Mouse (Mus musculus) ES-Bruce4 (cell line): Measurements from ENCODE around the gene Prrx2. TPM values are rescaled to one million over a fixed set of nuclear protein-coding genes. Genes with fewer than 3 reads are reported as not detected.

Experiments
- H3K27ac ChIP-seq: 2 replicates; pipeline ENCODE4 v1.5.1; 2012; ENCODE audit warnings: low read length, inconsistent platforms; ENCODE audit not compliant: insufficient read depth
- H3K27me3 ChIP-seq: 2 replicates; pipeline ENCODE4 v1.6.1; 2012; ENCODE audit warnings: mild to moderate bottlenecking, low read length, inconsistent platforms; ENCODE audit not compliant: control insufficient read depth, poor library complexity, insufficient read depth, severe bottlenecking
- H3K36me3 ChIP-seq: 2 replicates; pipeline ENCODE4 v1.6.1; 2012; ENCODE audit warnings: inconsistent platforms, mild to moderate bottlenecking, low read length, moderate library complexity; ENCODE audit not compliant: control insufficient read depth, poor library complexity, insufficient read depth, severe bottlenecking
- H3K4me1 ChIP-seq: one replicate; pipeline ENCODE4 v1.8.1; 2011; ENCODE audit warnings: low read length; ENCODE audit not compliant: control insufficient read depth, insufficient read depth
- H3K4me3 ChIP-seq: 2 replicates; pipeline ENCODE4 v1.5.1; 2011; ENCODE audit warnings: low read depth, mild to moderate bottlenecking, low read length
- H3K9ac ChIP-seq: 2 replicates; pipeline ENCODE4 v1.6.1; 2012; ENCODE audit warnings: low read depth, mild to moderate bottlenecking, inconsistent platforms; ENCODE audit not compliant: poor library complexity, severe bottlenecking
- H3K9me3 ChIP-seq: replicated peaks from 2 replicates; pipeline ENCODE4 v1.6.1; 2012; ENCODE audit warnings: mild to moderate bottlenecking, low read length, inconsistent platforms; ENCODE audit not compliant: control insufficient read depth, poor library complexity, insufficient read depth, severe bottlenecking
- CTCF ChIP-seq: IDR thresholded peaks from one replicate; pipeline ENCODE4 v1.8.1; 2011; ENCODE audit warnings: low read depth, low read length
- EP300 ChIP-seq: IDR thresholded peaks from 2 replicates; pipeline ENCODE4 v1.6.1; 2011; ENCODE audit warnings: low read depth, low read length; ENCODE audit not compliant: insufficient read depth
- POLR2A ChIP-seq: IDR thresholded peaks from one replicate; pipeline ENCODE4 v1.8.1; 2011; ENCODE audit warnings: low read length; ENCODE audit not compliant: insufficient read depth
- polyA plus RNA-seq: library from polyadenylated mRNA; stranded (reverse); fragments of >200 nt; gene quantifications from 2 replicates; pipeline ENCODE4 v1.2.4, GENCODE M21; 2011; ENCODE audit warnings: low read depth; ENCODE audit not compliant: missing spikeins, insufficient read depth, insufficient read length

Prrx2 gene
- polyA plus RNA-seq, 1 experiment = 6.5 TPM

DNA sequence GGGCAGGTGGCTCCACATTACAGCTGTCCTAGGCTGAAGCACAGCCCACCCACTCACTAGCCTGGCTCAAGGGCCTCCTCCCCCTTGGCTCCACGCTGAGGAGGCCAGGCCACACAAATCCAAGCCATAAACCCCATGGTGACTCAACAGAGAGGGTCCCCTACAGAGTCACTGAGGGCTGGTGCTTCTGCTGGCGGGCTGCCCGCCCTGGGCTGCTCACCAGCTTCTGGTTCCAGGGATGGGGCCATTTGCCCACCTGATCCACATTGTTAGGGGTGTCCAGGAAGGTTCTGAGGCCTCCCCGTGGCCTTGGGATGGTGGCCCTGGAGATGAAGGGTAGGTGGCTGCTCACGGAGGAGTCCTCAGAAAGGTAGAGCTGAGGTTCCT, 38.9 kb upstream of the Prrx2 start:
- H3K4me3 ChIP-seq = no peak overlapping the region
- H3K27ac ChIP-seq = no peak overlapping the region
- no peaks in the 10 kb centered on the region for H3K27me3 ChIP-seq
- no peaks in the 10 kb centered on the region for H3K36me3 ChIP-seq
- no peak overlapping the region for H3K9ac ChIP-seq
- H3K4me1 ChIP-seq = peaks cover 2% of the 10 kb centered on the region
- no peaks in the 10 kb centered on the region for H3K9me3 ChIP-seq
- TF ChIP-seq EP300 = no peak
- no peak for TF ChIP-seq POLR2A
- TF ChIP-seq CTCF = no peak

DNA sequence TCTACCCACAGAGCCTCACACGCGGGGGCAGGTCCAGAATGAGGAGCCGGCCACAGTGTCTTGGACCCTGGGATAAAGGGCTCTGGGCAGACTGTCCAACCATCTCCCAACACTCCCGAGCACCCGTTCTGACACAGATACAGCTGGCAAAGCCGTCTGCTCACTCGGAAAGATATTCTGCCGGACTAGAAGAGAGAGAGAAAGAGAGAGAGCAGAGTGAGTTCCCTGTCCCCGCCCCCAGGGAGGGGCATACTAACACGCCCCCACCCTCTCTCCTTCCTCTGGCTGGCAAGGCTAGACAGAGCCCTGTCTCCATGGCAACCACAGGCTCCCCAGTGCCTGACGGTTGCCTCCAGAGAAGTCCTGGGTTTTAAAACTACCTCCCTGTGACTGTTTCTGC, 38.4 kb upstream of the Prrx2 start:
- Histone ChIP-seq H3K4me1 (peaks cover 2% of the 10 kb centered on the region), H3K27ac (no peak overlapping the region), H3K36me3 (no peaks in the 10 kb centered on the region), H3K27me3 (no peaks in the 10 kb centered on the region), H3K9me3 (no peaks in the 10 kb centered on the region), H3K9ac (no peak overlapping the region), H3K4me3 (no peak overlapping the region)
- TF ChIP-seq CTCF (no peak), POLR2A (no peak), EP300 (no peak)

DNA sequence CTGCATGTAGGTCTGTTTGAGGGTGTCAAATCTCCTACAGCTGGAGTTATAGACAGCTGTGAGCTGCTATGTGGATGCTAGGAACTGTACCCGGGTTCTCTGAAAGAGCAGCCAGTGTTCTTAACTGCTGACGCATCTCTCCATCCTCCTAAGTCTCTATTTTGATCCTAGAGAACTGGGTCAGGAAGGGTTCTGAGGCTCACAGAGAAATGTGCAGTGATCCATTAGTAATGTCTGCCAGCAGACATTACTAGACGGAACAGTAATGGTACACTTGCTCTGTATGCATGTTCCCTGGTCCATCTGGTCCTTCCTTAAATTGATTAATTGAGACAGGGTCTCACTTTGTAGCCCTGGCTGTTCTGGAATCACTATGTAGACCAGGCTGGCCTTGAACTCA, 35.3 kb upstream of the Prrx2 start:
- Histone ChIP-seq H3K4me1 (peaks cover 2% of the 10 kb centered on the region), H3K9me3 (no peaks in the 10 kb centered on the region), H3K36me3 (no peaks in the 10 kb centered on the region), H3K4me3 (no peak overlapping the region), H3K27me3 (no peaks in the 10 kb centered on the region), H3K27ac (no peak overlapping the region), H3K9ac (no peak overlapping the region)
- no peak for TF ChIP-seq CTCF
- no peak for TF ChIP-seq EP300
- no peak for TF ChIP-seq POLR2A

DNA sequence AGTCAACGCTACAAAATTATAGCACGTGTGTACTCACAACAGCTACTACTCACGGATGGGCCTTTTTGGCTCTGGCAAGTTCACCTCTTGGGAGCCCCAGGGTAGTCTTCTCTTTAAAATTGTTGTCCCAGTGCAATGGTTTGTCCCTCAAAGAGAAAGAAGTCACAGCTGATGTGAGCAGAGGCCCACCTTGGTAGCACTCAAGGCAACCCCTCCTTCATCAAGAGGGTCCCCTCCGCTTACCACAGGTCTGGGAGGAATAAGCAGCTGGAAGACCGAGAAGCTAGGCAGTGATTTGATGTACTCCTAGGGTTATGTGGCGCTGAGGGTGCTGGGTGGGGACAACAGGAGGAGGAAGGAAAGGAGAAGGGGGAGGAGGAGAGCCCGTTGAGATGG, 34.1 kb upstream of the Prrx2 start:
- Histone ChIP-seq H3K9me3 (no peaks in the 10 kb centered on the region), H3K27ac (no peak overlapping the region), H3K27me3 (no peaks in the 10 kb centered on the region), H3K4me1 (peaks cover 2% of the 10 kb centered on the region), H3K9ac (peak overlapping the region; percentile 59), H3K4me3 (peak overlapping the region; percentile 57), H3K36me3 (no peaks in the 10 kb centered on the region)
- TF ChIP-seq CTCF = no peak
- no peak for TF ChIP-seq EP300
- no peak for TF ChIP-seq POLR2A

- Histone ChIP-seq H3K9me3 (no peaks in the 10 kb centered on the region), H3K4me3 (peak overlapping the region; percentile 57), H3K27me3 (no peaks in the 10 kb centered on the region), H3K4me1 (peaks cover 2% of the 10 kb centered on the region), H3K36me3 (no peaks in the 10 kb centered on the region), H3K27ac (no peak overlapping the region), H3K9ac (peak overlapping the region; percentile 59)
- TF ChIP-seq POLR2A (no peak), CTCF (no peak), EP300 (no peak)
These were observed 33.5 kb upstream of the Prrx2 start for GRCm38 (mm10) chr2:30801067-30801852.

GRCm38 (mm10) chr2:30803604-30804003, 31.2 kb upstream of the Prrx2 start, which contains the start of gene 1700001O22Rik:
1700001O22Rik (minus strand) TSS chr2:30803661.
- no peaks in the 10 kb centered on the region for H3K4me1 ChIP-seq
- no peaks in the 10 kb centered on the region for H3K9me3 ChIP-seq
- no peak within 1 kb of the TSS for H3K27ac ChIP-seq
- TF ChIP-seq EP300 = no peak
- no peak for TF ChIP-seq CTCF
- H3K27me3 ChIP-seq = no peaks in the 10 kb centered on the region
- H3K36me3 ChIP-seq = no peaks in the 10 kb centered on the region
- H3K4me3 ChIP-seq = no peak within 1 kb of the TSS
- H3K9ac ChIP-seq = no peak within 1 kb of the TSS
